Mouse (Mus musculus) adrenal gland, adult (tissue): Measurements from ENCODE around the gene Clic5.

Experiments
- DNase-seq, 2 experiments: peaks; one replicate each; pipeline ENCODE4 v3.0.0; 2022 to 2023; ENCODE audit warnings: low spot score in 1 of 2; ENCODE audit not compliant: inconsistent age in 2 of 2

Clic5 gene

GRCm38 (mm10) chr17:44190246-44190645 lies 1.9 kb downstream of the Clic5 start:
- no peak for DNase-seq

- DNase-seq, result peak; percentile 25 to 47
Measured at GRCm38 (mm10) chr17:44192981-44193380, 4.6 kb downstream of the Clic5 start.

- no peak for DNase-seq
Measured at GRCm38 (mm10) chr17:44199158-44199557, 10.8 kb downstream of the Clic5 start.

- peak; percentile 34 to 71 for DNase-seq
Measured at GRCm38 (mm10) chr17:44202952-44203351, 14.6 kb downstream of the Clic5 start.

- no peak for DNase-seq
Measured at GRCm38 (mm10) chr17:44204787-44205186, 16.4 kb downstream of the Clic5 start.

- DNase-seq, result no peak
Measured at GRCm38 (mm10) chr17:44205562-44205961, 17.2 kb downstream of the Clic5 start.

GRCm38 (mm10) chr17:44208900-44209299 lies 20.5 kb downstream of the Clic5 start:
- no peak for DNase-seq

- DNase-seq, result no peak
Measured at GRCm38 (mm10) chr17:44212960-44213619, 24.7 kb downstream of the Clic5 start.

GRCm38 (mm10) chr17:44215196-44215799 lies 26.9 kb downstream of the Clic5 start:
- no peak for DNase-seq

GRCm38 (mm10) chr17:44217185-44217584 lies 28.8 kb downstream of the Clic5 start:
- no peak for DNase-seq

GRCm38 (mm10) chr17:44219943-44220342 lies 31.6 kb downstream of the Clic5 start:
- no peak for DNase-seq

- no peak for DNase-seq
Measured at GRCm38 (mm10) chr17:44228428-44228827, 40.0 kb downstream of the Clic5 start.

- DNase-seq, result peak; percentile 52 to 60
Measured at GRCm38 (mm10) chr17:44230083-44230482, 41.7 kb downstream of the Clic5 start.

- peak; percentile 20 to 59 for DNase-seq
Measured at GRCm38 (mm10) chr17:44239030-44239721, 50.8 kb downstream of the Clic5 start.

- DNase-seq, result no peak
Measured at GRCm38 (mm10) chr17:44240742-44241141, 52.4 kb downstream of the Clic5 start.

GRCm38 (mm10) chr17:44244096-44244495 lies 55.7 kb downstream of the Clic5 start:
- DNase-seq, result no peak

- no peak for DNase-seq
Measured at GRCm38 (mm10) chr17:44244625-44245024, 56.2 kb downstream of the Clic5 start.

GRCm38 (mm10) chr17:44246153-44246700 lies 57.8 kb downstream of the Clic5 start:
- DNase-seq, result no peak

- no peak for DNase-seq
Measured at GRCm38 (mm10) chr17:44249544-44249943, 61.2 kb downstream of the Clic5 start.

- DNase-seq, result no peak
Measured at GRCm38 (mm10) chr17:44252653-44253052, 64.3 kb downstream of the Clic5 start.

- no peak for DNase-seq
Measured at GRCm38 (mm10) chr17:44254698-44255097, 66.3 kb downstream of the Clic5 start.

- DNase-seq, result peak; percentile 75 to 91
Measured at GRCm38 (mm10) chr17:44256583-44256982, 68.2 kb downstream of the Clic5 start.
